Mouse (Mus musculus) neural tube, embryonic 10.5 days (tissue): ENCODE measurements around the gene Foxn3.

Source experiments
- DNase-seq: peaks from one replicate; pipeline ENCODE4 v3.0.0-alpha.2; 2017; ENCODE audit warnings: low spot score; ENCODE audit errors: extremely low spot score

Gene Foxn3

GRCm38 (mm10) chr12:99356660-99357059 is 206.7 kb downstream of the Foxn3 start:
- DNase-seq, result no peak

DNA sequence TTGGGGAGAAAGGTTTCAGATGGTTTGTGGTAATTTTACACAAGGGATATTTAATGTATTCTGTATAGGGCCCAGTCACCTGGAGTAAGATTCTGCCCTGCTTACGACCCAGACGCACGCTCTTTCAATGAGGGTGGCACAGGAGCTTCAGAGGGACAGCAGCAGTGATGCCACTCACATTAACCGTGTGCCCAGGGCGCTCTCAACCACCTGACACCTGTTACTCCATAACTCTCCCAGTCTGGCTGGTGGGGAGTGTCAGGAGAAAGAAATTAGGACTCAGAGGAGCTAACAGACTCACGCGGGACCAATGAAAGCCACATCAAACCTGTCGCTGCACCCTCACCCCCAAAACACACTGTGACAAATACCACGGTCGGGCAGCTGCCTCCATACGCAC is 209.7 kb downstream of the Foxn3 start:
- DNase-seq, result no peak

DNA sequence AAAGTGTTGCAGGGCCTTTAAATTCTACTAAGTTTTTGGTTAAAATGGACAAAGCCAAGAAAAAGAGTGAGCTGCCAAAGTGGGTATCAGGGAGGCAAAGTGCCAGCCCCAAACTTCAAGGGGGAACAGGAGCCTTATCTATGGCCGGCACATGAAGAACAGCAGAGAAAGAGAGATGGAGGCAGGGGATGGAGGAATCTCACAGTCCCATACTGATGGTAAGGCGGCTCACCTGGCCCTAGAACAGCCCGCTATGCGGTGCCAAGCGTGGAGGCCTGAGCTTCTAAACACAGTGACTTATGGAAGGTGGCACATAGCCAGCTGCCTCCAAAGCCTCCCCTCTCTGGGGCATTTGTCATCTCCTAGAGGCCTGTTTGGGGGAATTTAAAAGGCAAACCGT is 210.8 kb downstream of the Foxn3 start:
- DNase-seq, result no peak

DNA sequence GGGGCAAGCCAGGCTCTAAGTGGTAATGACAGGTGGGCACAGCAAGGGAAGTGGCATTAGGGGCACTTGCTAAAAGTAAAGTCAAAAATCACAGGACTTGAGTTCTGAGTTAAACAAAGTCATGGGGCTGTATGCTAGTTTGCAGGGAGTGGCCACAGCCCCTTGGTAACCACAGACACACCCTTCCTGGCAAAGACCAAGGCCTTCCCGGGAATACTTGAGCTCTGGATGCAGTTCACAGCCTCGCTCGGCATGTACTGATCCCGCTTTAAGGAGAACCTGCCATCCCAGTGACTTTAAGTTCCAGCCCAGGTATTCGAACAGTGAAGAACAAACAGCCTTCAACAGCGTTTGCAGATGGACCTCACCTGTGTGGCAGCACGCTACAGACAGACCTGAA is 211.2 kb downstream of the Foxn3 start:
- no peak for DNase-seq

DNA sequence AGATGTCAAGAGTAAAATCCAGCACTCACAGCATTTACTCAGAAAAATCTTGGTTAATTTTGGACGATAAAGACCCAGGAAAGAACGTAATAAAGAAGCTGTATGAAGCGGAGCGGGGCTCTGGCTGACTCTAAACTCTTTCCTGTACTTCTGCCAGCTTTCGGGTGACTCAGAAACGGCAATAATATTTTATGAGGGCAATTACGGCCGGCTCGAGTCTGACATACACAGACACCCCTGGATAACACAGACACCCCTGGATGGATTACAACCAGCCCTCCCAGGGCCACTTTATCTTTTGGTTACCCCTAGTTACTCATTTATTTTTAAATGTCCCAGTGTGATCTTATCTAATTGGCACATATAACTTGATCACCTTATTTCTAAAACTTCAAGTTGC is 211.7 kb downstream of the Foxn3 start:
- DNase-seq, result no peak

GRCm38 (mm10) chr12:99349650-99349997 is 213.8 kb downstream of the Foxn3 start:
- no peak for DNase-seq

DNA sequence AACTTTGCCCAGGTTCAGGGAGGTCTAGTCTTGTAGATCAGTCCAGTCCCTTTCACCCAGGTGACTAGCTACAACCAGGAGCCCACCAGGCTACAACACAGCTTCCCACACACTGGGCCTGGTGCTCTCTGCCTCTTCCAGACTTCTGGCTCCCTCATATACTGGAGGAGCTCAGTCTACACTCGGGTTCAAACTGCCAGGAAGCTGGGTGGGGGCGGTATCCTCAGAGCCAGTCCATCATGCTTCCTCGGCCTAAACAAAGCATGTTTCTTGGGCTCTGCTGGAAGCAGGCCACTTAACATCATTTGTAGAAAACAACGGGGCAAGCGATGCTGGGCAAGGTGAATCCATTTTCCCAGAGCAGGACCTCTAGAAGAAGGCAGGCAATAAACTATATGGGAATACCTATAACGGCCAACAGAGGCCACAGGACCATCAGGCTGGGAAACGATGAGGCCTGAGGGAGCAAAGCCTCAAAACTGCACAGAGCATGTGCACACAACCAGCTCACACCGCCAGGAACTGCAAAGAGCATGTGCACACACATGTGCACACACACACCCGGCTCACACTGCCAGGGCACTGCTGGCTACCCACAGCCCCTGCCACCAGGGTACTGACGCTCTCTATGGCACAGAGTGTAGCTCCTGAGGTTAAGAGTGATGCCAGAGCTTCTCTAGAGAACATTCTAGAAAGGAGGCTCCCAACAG is 214.3 kb downstream of the Foxn3 start:
- no peak for DNase-seq

GRCm38 (mm10) chr12:99347512-99347911 is 215.9 kb downstream of the Foxn3 start:
- DNase-seq, result no peak

- DNase-seq, result no peak
These were observed 216.4 kb downstream of the Foxn3 start for GRCm38 (mm10) chr12:99346982-99347381.

DNA sequence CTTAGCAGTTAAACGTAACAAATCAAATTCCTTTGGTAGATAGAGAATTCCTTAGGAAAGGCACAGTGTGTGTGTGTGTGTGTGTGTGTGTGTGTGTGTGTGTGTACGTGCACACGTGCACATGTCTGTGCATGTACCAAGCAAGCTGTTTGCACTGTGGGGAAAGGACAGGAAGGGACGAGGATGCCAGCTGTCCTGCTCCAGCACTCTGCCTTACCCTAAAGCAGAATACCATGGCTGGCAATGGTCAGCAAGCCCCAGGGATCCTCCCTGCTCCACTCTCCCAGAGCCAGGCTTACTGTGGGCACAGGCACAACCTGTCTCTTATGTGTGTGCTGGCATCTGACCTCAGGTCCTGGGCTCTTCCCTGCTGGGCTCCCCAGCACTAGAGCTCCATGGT is 218.1 kb downstream of the Foxn3 start:
- no peak for DNase-seq

DNA sequence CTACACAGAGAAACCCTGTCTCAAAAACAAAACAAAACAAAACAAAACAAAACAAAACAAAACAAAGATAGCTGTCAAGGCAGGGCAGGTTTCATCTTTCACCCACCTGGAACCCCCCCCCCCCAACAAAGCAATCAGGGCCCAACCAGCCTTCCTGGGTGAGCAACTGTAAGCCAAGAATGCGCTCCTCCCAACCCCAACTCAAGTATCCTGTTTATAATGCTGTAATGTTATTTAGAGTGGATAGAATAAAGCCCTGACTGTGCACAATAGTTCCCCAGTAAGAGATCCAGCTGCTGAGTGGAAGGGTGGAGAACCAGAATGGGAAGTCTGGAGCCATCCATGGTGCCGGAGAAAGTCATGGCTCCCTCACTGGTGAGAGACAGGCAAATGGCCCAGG is 220.0 kb downstream of the Foxn3 start:
- DNase-seq, result no peak

GRCm38 (mm10) chr12:99342160-99342559 is 221.2 kb downstream of the Foxn3 start:
- no peak for DNase-seq

DNA sequence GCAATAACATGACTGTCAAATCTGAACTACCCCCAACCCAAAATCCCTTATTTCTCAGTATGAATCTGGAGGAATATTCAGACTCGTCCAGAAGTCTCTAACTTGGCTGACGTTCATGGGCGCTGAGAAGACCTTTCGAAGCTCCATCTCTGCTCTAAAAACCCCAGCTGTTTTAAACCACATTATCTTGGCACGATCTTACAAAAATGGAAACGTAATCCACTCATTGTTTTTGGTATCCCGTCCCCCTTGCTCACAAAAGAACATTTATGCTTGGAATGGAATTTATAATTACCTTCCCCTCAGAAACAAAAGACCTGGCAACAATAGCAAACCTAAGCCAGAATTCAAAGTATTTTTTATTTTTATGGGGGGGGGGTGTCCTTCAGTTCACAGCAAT is 221.6 kb downstream of the Foxn3 start:
- DNase-seq, result no peak

GRCm38 (mm10) chr12:99340418-99341182 is 222.8 kb downstream of the Foxn3 start:
- DNase-seq, result no peak

- DNase-seq, result peak; percentile 77
These were observed 223.6 kb downstream of the Foxn3 start for GRCm38 (mm10) chr12:99339640-99340325.

- no peak for DNase-seq
These were observed 224.6 kb downstream of the Foxn3 start for GRCm38 (mm10) chr12:99338754-99339153.

DNA sequence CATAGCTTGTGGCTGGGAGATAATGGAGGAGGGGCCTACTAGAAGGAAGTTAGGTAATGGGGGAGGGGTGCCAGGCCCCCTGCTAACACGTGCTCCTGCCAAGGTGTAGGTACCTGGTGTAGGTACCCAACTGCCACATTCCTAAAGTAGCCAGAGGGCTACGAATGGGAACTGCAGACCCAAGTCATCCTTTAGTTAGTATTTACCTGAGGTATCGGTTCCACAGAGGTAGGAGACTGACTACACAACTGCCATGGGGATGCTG is 226.3 kb downstream of the Foxn3 start:
- DNase-seq, result no peak

DNA sequence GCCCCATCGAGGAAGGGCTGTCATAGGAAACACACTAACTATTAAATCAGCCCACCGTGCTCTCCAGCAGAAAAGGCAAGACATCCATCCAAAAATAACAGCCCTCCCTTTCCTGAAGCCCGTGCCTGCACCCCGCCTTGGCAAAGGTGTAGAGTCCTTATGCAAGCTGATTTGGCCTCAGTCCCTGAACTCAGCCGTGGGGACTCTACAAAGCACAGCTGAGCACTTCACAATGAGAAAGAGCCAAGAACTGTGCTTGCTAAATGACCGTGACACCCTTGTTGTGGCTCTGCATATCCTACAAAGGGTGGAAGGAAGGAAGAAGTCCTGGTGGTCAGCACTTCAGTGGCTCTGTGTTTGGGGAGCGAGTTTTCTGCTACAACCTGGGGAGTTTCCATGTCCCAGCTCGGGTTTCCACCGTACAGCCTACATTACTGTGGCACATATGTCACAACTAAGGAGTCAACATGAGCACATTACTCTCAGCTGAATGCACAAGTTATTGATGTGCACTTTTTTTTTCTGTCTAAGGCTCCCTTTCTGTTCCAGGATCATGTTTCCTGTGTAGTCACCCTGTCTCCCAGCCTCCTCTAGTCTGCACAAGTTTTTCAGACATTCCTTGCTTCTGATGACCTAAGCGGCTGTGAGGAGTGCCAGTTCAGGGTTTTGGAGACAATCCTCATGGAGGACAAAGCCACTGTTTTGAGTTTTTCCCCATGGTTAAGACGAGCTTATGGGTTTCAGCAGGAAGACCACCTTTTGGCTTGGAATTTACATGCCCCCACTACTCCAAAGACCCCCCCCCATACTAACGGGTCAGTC is 226.8 kb downstream of the Foxn3 start:
- peak; percentile 39 for DNase-seq

DNA sequence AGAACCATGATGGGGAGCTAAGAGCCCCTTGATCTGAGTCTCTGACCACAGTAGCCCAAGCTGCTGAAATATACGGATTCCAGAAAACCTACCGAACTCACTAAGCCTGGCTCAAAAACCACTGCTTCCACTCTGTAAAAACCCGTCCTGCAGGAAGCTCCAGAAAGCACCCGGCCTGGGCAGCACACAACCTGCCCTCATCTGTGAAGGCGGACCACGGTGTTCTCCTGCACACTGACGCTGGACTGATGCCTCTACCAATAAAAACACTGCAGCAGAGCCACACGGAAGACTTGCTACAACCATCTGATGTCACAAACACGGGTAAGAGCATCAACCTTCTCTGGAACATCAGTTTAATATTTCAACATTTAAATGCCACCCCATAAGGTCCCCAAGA is 227.8 kb downstream of the Foxn3 start:
- DNase-seq, result no peak

- DNase-seq, result no peak
These were observed 229.4 kb downstream of the Foxn3 start for GRCm38 (mm10) chr12:99334026-99334425.

DNA sequence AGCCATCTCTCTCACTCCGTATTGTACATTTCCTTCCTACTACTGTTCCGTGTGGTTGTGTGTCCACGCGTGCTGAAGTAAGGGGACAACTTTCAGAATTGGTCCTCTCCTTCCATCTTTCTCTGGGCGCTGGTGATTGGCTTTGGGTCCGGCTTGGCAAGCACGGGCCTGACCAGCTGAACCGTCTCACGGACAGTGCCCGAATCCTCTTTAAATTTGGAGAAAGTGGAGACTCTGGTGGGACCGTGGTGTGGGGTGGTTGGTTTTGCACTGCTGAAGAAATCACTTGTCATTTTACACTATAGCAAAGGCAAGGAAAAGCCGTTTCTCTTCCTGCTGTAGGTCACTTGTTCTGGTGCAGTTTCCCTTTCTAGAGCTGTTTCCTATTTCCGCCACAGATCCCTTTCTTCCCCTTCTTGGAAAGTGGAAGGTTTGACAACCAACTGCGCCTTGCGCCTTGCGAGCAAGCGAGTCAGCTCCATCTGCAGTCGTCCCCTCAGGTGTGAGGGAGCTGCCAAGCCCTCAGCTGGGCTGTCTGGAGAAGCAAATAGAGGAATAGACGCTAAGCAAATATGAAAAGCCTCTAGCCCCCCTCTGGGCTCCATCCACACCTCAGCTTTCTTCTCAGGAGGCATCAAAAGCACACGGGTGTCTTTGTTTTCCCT is 229.9 kb downstream of the Foxn3 start:
- DNase-seq, result no peak
